Mouse (Mus musculus) cerebellum, postnatal 14 days (tissue): ENCODE results near the gene Macrod2.
A peak's percentile ranks its signal among the peaks of the same experiment; 100 is the strongest.

ENCODE experiments used
- DNase-seq, 2 experiments: peaks; one replicate each; pipeline ENCODE4 v3.0.0; 2021; ENCODE audit warnings: mixed read lengths in 2 of 2

Macrod2 gene

GRCm38 (mm10) chr2:140592537-140593261, 197.6 kb downstream of the Macrod2 start:
- no peak for DNase-seq

GRCm38 (mm10) chr2:140596906-140597305, 201.8 kb downstream of the Macrod2 start:
- no peak for DNase-seq

- no peak for DNase-seq
These were observed 220.3 kb downstream of the Macrod2 start for GRCm38 (mm10) chr2:140615451-140615850.

GRCm38 (mm10) chr2:140621730-140622337, 226.7 kb downstream of the Macrod2 start:
- no peak for DNase-seq

GRCm38 (mm10) chr2:140653481-140653880, 258.4 kb downstream of the Macrod2 start:
- DNase-seq: no peak

- DNase-seq: no peak
These were observed 258.9 kb downstream of the Macrod2 start for GRCm38 (mm10) chr2:140653978-140654377.

- no peak for DNase-seq
These were observed 267.6 kb downstream of the Macrod2 start for GRCm38 (mm10) chr2:140662673-140663072.

- peak in 1 of 2 experiments; percentile 35 for DNase-seq
These were observed 269.3 kb downstream of the Macrod2 start for GRCm38 (mm10) chr2:140664381-140664780.

- peak in 1 of 2 experiments; percentile 6 for DNase-seq
These were observed 271.7 kb downstream of the Macrod2 start for GRCm38 (mm10) chr2:140666846-140667245.

GRCm38 (mm10) chr2:140667261-140668047, 272.3 kb downstream of the Macrod2 start:
- DNase-seq: peak in 1 of 2 experiments; percentile 18

GRCm38 (mm10) chr2:140668311-140668710, 273.2 kb downstream of the Macrod2 start:
- peak; percentile 85 to 88 for DNase-seq

GRCm38 (mm10) chr2:140669081-140669480, 274.0 kb downstream of the Macrod2 start:
- no peak for DNase-seq

- DNase-seq: peak in 1 of 2 experiments; percentile 22
These were observed 274.7 kb downstream of the Macrod2 start for GRCm38 (mm10) chr2:140669786-140670185.

- DNase-seq: peak; percentile 69 to 76
These were observed 275.3 kb downstream of the Macrod2 start for GRCm38 (mm10) chr2:140670457-140670856.

- peak; percentile 93 to 95 for DNase-seq
These were observed 276.0 kb downstream of the Macrod2 start, which contains the start of gene Flrt3 for GRCm38 (mm10) chr2:140670963-140671702. Gene Flrt3, minus strand, starts transcription at chr2:140671469.

GRCm38 (mm10) chr2:140673466-140673865, 278.4 kb downstream of the Macrod2 start:
- DNase-seq: no peak

GRCm38 (mm10) chr2:140676728-140677127, 281.6 kb downstream of the Macrod2 start:
- no peak for DNase-seq

- no peak for DNase-seq
These were observed 295.8 kb downstream of the Macrod2 start for GRCm38 (mm10) chr2:140690906-140691305.

GRCm38 (mm10) chr2:140691403-140691802, 296.3 kb downstream of the Macrod2 start:
- DNase-seq: no peak

GRCm38 (mm10) chr2:140692461-140692860, 297.4 kb downstream of the Macrod2 start:
- DNase-seq: no peak

- no peak for DNase-seq
These were observed 298.7 kb downstream of the Macrod2 start for GRCm38 (mm10) chr2:140693845-140694244.

- DNase-seq: no peak
These were observed 303.5 kb downstream of the Macrod2 start for GRCm38 (mm10) chr2:140698585-140698984.

- no peak for DNase-seq
These were observed 308.3 kb downstream of the Macrod2 start for GRCm38 (mm10) chr2:140703377-140703776.
